Mouse (Mus musculus) forebrain, embryonic 15.5 days (tissue): ENCODE results near the gene Ndufs1. TPM values are rescaled to one million over a fixed set of nuclear protein-coding genes. Genes with fewer than 3 reads are reported as not detected.
"Not testable (repeated sequence)": the region's sequence is repeated elsewhere in the genome, so short reads cannot be mapped to it uniquely, and the experiment has no call there.

Experiments
- ATAC-seq: fragments of 200-750 bp; cut with Nextera tagmentation; replicated peaks from 2 replicates; pipeline ENCODE4 v1.8.0; 2017; ENCODE audit warnings: mild to moderate bottlenecking, moderate TSS enrichment, moderate library complexity
- H3K27ac ChIP-seq: fragments of 300-500 bp; sonication (generic); replicated peaks from 2 replicates; pipeline ENCODE4 v1.5.1; 2015; ENCODE audit warnings: mild to moderate bottlenecking, inconsistent platforms
- H3K27me3 ChIP-seq: fragments of 300-500 bp; sonication (generic); 2 replicates; pipeline ENCODE4 v1.6.1; 2015; ENCODE audit warnings: inconsistent platforms
- H3K36me3 ChIP-seq: fragments of 300-500 bp; sonication (generic); 2 replicates; pipeline ENCODE4 v1.6.1; 2015; ENCODE audit warnings: mild to moderate bottlenecking, inconsistent platforms
- H3K4me1 ChIP-seq: fragments of 300-500 bp; sonication (generic); 2 replicates; pipeline ENCODE4 v1.6.1; 2015; ENCODE audit warnings: inconsistent platforms
- H3K4me2 ChIP-seq: fragments of 300-500 bp; sonication (generic); replicated peaks from 2 replicates; pipeline ENCODE4 v1.6.1; 2015; ENCODE audit warnings: mild to moderate bottlenecking, inconsistent platforms
- H3K4me3 ChIP-seq: fragments of 300-500 bp; sonication (generic); 2 replicates; pipeline ENCODE4 v1.5.1; 2015; ENCODE audit warnings: mild to moderate bottlenecking, inconsistent platforms
- H3K9ac ChIP-seq: fragments of 300-500 bp; sonication (generic); replicated peaks from 2 replicates; pipeline ENCODE4 v1.6.1; 2015; ENCODE audit warnings: mild to moderate bottlenecking, inconsistent platforms
- H3K9me3 ChIP-seq: fragments of 300-500 bp; sonication (generic); 2 replicates; pipeline ENCODE4 v1.6.1; 2016; ENCODE audit warnings: inconsistent platforms
- WGBS: fragments of 180-500 bp; shearing (Covaris S2); methylation state at CpG from one replicate; pipeline ENCODE4 v1.1.7; 2015; ENCODE audit warnings: mixed read lengths; 5-methylcytosine and 5-hydroxymethylcytosine counted together
- polyA plus RNA-seq: library from polyadenylated mRNA; unstranded; fragments of >200 nt; fragmentation: Nextera tagmentation; extraction: Ambion mirVana; gene quantifications from 2 replicates; pipeline ENCODE4 v1.2.1, GENCODE M21; 2015

Gene Ndufs1
- polyA plus RNA-seq, 1 experiment from 2014 or later: 116 TPM

DNA sequence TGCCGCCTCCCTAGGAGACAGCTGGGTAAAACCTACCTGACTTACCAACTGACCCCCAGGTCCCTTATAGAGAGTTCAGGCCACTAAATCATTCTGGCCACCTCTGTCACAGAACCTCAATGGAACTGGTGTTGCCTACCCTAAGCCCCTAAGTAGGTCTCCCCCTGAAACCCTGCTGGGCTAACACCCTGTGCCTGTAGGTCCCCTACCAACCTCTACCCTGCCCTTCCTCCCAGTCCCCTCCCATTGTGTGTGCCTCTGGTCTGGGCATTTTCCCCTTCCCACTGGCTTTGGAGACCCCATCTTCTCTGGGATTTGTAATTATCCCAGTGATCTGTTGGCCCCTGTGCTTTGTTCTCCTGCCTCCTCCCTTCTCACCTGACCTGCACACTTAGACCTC lies 26.8 kb upstream of the Ndufs1 start:
- Histone ChIP-seq H3K36me3 (no peaks in the 10 kb centered on the region), H3K4me2 (no peak overlapping the region), H3K27me3 (no peaks in the 10 kb centered on the region), H3K9me3 (no peaks in the 10 kb centered on the region), H3K4me1 (peaks cover 17% of the 10 kb centered on the region), H3K27ac (peak overlapping the region; percentile 61), H3K4me3 (no peak overlapping the region), H3K9ac (no peak overlapping the region)
- WGBS: 62% methylated on average over 1 of the region's 1 CpGs
- ATAC-seq: peak; percentile 60; the same call in 1 of the 2 replicates

DNA sequence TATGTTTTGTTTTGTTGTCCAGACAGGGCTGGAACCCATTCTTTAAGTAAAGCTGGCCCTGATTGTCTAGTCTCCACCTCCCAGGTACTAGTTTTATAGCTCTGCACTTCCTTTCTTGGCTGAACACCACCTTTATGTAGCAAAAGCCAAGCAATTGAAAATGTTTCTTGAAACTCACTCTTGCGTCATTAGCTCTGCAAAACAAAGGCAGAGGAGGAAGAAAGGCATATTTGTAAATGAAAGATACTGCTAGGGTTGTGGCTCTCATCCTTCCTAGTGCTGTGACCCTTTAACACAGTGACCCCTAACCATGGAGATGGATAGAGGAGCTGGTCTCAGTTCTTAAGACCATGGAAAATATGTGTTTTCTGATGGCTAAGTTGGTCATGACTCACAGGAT lies 25.0 kb upstream of the Ndufs1 start:
- H3K9ac ChIP-seq: no peak overlapping the region
- H3K4me1 ChIP-seq: peaks cover 17% of the 10 kb centered on the region
- no peak for ATAC-seq
- H3K4me2 ChIP-seq: no peak overlapping the region
- H3K9me3 ChIP-seq: no peaks in the 10 kb centered on the region
- 80% methylated on average over 1 of the region's 1 CpGs for WGBS
- H3K4me3 ChIP-seq: no peak overlapping the region
- no peaks in the 10 kb centered on the region for H3K27me3 ChIP-seq
- H3K27ac ChIP-seq: no peak overlapping the region
- no peaks in the 10 kb centered on the region for H3K36me3 ChIP-seq

DNA sequence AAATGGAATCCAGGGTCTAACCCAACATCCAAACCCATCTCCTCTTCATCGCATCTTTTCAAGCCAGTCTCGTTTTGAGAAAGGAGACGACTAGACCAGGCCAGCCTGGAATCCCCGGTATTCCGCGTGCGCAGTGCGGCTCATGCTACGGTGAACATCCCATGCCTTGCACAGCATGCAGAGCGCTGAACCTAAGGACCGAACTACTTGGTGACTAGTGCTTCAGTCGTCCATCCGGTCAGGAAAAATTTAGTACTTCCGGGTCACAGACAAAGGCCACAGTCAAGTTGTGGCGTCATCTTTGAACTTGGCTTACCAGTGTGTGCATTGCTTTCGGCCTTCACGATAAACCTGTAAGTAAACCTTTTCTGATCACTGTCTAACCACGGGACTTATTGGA lies 23.7 kb upstream of the Ndufs1 start:
- no peaks in the 10 kb centered on the region for H3K9me3 ChIP-seq
- no peak for ATAC-seq
- 98% methylated on average over 18 of the region's 18 CpGs for WGBS

DNA sequence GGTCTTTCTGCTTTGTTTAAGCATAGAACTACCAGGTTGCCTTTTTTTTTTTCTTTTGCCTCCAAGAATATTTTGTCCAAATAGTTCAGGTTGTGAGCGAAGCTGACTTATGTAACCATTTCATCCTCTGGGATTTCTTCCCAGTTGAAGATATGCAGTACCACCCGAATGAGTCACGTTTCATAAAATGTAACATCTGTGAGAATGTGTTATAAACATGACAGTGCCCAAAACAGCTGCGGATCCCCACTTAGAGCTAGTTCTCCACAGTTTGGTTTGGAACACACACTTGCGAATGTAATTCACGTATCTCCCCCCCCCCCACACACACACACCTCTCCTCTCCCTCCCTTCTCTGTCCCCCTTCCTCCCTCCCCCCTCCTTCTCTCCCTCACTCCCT lies 22.8 kb upstream of the Ndufs1 start:
- WGBS: 94% methylated on average over 6 of the region's 6 CpGs
- ATAC-seq: no peak
- H3K9ac ChIP-seq: no peak overlapping the region

More for the DNA sequence above, 23.7 kb upstream of the Ndufs1 start:
- H3K4me2 ChIP-seq: no peak overlapping the region
- H3K4me1 ChIP-seq: peaks cover 17% of the 10 kb centered on the region
- H3K36me3 ChIP-seq: no peaks in the 10 kb centered on the region
- H3K27ac ChIP-seq: no peak overlapping the region
- no peak overlapping the region for H3K4me3 ChIP-seq
- no peaks in the 10 kb centered on the region for H3K27me3 ChIP-seq
- H3K9ac ChIP-seq: no peak overlapping the region

DNA sequence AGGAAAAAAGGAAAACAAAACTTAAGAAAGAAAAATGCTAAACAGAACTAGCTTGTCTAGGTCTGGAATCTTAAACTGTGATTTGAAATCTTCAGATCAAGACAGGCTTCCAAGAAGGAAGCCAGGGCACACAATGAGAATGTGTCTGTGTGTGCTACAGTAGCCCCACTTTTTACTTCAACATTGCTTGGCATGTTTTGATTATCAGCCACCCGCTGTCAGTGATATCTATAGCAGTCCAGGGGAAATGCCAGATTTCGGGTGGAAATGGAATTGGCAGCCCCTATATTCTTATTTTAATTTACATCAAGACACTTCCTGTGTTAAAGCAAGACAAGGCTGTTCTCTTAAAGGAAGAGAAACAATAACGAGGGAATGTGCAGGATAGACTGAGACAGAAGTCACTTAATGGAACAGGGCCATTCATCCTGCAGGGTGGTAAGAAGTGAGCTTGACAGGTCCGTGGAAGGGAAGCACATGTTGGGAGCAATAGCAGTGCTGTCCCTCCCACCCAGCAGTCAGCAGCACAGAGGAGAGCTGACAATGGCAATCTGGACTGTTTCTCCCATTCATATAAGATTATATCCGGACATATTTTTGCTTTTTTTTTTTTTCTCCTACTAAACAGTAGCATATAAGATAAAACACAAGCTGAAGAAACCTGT lies 19.3 kb upstream of the Ndufs1 start:
- H3K9ac ChIP-seq: no peak overlapping the region
- 0 out of 2 replicates have a peak overlapping the region, but pooled peaks have one; percentile 12 for H3K27ac ChIP-seq
- ATAC-seq: no peak; the same call in 1 of the 2 replicates
- no peak overlapping the region for H3K4me2 ChIP-seq
- no peaks in the 10 kb centered on the region for H3K27me3 ChIP-seq
- no peaks in the 10 kb centered on the region for H3K36me3 ChIP-seq
- no peaks in the 10 kb centered on the region for H3K9me3 ChIP-seq
- no peak overlapping the region for H3K4me3 ChIP-seq
- no peaks in the 10 kb centered on the region; the same call in 1 of the 2 replicates for H3K4me1 ChIP-seq
- 38% methylated on average over 5 of the region's 5 CpGs for WGBS

More for the DNA sequence above, 22.8 kb upstream of the Ndufs1 start:
- H3K4me1 ChIP-seq: peaks cover 14% of the 10 kb centered on the region
- no peaks in the 10 kb centered on the region for H3K9me3 ChIP-seq
- no peak overlapping the region for H3K4me3 ChIP-seq
- no peak overlapping the region for H3K27ac ChIP-seq
- H3K4me2 ChIP-seq: no peak overlapping the region
- no peaks in the 10 kb centered on the region for H3K27me3 ChIP-seq
- no peaks in the 10 kb centered on the region for H3K36me3 ChIP-seq

DNA sequence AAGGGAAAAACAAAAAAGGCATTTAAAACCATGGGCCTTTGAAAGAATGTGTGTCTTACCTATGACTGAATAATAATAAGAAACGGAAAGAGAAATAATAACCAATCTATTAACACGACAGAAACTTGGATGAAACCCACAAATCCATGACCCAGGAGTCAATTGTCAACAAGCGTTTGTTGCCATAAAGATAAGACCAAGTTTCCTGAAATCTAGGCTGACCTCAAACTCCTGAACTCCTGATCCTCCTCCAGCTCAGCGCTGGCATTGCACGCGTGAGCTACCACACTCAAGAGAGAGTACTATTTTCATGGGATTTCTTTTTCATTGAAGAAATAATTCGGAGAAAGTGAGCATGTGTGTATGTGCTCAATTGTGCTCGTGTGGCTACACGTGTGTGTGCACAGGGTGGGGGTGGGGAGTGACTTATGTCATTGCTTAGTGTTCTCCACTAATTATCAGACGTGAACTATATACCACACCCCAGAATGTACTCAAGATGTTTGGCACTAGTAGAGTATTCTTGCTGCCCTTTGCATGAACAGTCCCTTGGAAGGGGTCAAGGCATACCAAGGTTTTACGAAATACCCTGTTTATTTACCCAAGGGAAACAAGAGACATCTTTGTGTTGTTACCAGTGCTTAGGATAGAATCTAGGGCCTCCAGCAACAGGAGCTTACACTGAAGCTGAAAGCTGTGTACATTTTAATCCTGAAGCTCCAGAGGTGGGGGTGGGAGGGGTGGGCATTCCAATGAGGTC lies 15.9 kb upstream of the Ndufs1 start:
- no peaks in the 10 kb centered on the region for H3K27me3 ChIP-seq
- WGBS: 89% methylated on average over 11 of the region's 11 CpGs
- no peak overlapping the region for H3K27ac ChIP-seq
- no peaks in the 10 kb centered on the region for H3K9me3 ChIP-seq
- H3K9ac ChIP-seq: no peak overlapping the region
- H3K4me1 ChIP-seq: no peaks in the 10 kb centered on the region; the same call in 1 of the 2 replicates
- ATAC-seq: no peak
- H3K36me3 ChIP-seq: no peaks in the 10 kb centered on the region
- H3K4me3 ChIP-seq: no peak overlapping the region
- H3K4me2 ChIP-seq: no peak overlapping the region

DNA sequence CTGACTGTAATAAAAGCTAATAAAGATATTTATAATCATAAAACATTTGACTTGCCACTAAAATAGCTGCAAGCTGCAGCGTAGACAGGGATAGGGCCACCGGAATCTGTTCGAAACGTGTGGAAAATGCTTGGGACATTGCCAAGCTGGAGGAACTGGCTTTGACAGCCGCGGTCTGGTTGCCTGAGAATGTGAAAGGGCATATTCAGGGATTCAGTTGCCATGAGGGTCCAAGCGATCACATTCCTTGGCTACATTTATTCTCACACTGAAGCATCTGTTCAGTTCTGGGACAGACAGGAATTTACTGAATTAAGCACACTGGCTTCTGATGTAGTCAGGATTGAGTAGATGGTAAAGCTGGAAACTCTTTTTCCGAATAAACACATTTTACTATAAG lies 14.2 kb upstream of the Ndufs1 start:
- H3K36me3 ChIP-seq: no peaks in the 10 kb centered on the region
- H3K27ac ChIP-seq: no peak overlapping the region
- H3K4me3 ChIP-seq: no peak overlapping the region
- no peaks in the 10 kb centered on the region for H3K9me3 ChIP-seq
- H3K9ac ChIP-seq: no peak overlapping the region
- no peaks in the 10 kb centered on the region for H3K27me3 ChIP-seq
- 52% methylated on average over 8 of the region's 8 CpGs for WGBS
- H3K4me2 ChIP-seq: no peak overlapping the region
- ATAC-seq: no peak; the same call in 1 of the 2 replicates
- no peaks in the 10 kb centered on the region; the same call in 1 of the 2 replicates for H3K4me1 ChIP-seq

DNA sequence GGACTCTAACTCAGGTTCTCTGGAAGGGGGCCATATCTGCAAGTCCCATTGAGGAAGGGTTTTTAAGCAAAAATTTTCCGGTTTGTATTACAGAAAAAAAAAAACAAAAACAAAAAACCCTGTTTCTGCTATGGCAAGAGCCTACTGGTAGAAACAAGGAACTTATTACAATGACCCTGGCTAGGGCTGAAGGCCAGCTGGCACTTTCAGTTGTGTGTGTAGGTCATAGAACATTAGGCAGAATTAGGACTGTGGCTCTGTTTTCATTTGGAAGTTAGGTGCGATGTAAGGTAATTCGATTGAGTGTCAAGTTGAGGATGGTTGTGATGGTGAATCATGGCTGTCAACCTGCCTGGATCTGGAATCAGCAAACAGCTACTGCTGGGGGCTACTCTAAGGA lies 11.9 kb upstream of the Ndufs1 start:
- no peak for ATAC-seq
- H3K4me2 ChIP-seq: no peak overlapping the region
- H3K27ac ChIP-seq: no peak overlapping the region
- no peak overlapping the region for H3K4me3 ChIP-seq
- WGBS: 91% methylated on average over 3 of the region's 3 CpGs
- H3K36me3 ChIP-seq: no peaks in the 10 kb centered on the region
- H3K27me3 ChIP-seq: no peaks in the 10 kb centered on the region
- H3K9me3 ChIP-seq: no peaks in the 10 kb centered on the region
- H3K4me1 ChIP-seq: no peaks in the 10 kb centered on the region; the same call in 1 of the 2 replicates
- H3K9ac ChIP-seq: no peak overlapping the region

DNA sequence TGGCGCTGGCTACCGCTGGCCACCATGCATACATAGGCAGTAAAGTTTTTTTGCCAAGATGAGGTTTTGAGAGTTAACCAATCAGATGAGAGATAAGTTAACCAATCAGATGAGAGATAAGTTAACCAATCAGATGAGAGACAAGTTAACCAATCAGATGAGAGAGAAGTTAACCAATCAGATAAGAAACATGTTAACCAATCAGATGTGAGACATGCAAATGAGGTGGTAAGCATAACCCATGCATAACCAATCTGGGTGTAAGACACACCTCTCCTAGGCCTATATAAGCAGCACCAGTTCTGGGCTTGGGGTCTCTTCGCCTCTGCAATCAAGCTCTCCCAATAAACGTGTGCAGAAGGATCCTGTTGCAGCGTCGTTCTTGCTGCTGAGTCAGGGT lies 8.8 kb upstream of the Ndufs1 start:
- not testable (repeated sequence) for H3K9ac ChIP-seq, H3K27ac ChIP-seq, H3K9me3 ChIP-seq, ATAC-seq, H3K36me3 ChIP-seq, H3K4me3 ChIP-seq, H3K4me1 ChIP-seq, H3K4me2 ChIP-seq, H3K27me3 ChIP-seq
- WGBS: 98% methylated on average over 6 of the region's 6 CpGs

DNA sequence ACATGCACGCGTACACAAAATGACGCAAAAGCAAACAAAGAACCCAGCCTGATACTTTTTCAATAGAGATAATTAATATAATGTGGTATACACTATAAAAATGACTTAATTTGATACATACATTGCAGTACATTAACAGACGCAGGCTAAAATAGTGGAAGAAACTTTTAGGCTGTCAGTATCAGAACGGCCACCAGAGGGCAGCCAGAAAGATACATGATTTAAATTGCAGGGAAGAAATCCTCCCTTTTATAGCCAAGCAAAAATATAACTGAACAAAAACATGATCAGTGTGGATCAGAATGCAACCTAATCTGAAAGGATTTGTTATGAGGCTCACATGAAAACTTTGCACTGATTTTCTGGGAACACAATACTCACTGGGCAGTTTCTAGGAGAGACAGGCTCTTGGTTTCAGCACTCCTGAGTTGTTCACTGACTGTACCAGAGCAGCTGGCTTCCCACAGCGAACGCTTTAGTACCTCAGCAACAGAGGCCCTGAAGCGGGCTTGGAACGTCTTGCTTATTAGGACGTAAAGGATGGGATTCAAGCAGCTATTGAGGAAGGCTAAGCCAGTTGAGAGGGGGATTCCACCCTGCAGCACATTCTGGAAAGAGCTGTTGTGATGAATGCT lies 6.1 kb upstream of the Ndufs1 start:
- 58% methylated on average over 10 of the region's 10 CpGs for WGBS
- H3K4me3 ChIP-seq: no peak overlapping the region
- no peaks in the 10 kb centered on the region for H3K9me3 ChIP-seq
- H3K27ac ChIP-seq: peak overlapping the region; percentile 36; the same call in 1 of the 2 replicates
- no peak overlapping the region for H3K4me2 ChIP-seq
- peaks cover 20% of the 10 kb centered on the region for H3K36me3 ChIP-seq
- no peak for ATAC-seq
- no peaks in the 10 kb centered on the region for H3K27me3 ChIP-seq
- peaks cover 15% of the 10 kb centered on the region for H3K4me1 ChIP-seq
- H3K9ac ChIP-seq: no peak overlapping the region

DNA sequence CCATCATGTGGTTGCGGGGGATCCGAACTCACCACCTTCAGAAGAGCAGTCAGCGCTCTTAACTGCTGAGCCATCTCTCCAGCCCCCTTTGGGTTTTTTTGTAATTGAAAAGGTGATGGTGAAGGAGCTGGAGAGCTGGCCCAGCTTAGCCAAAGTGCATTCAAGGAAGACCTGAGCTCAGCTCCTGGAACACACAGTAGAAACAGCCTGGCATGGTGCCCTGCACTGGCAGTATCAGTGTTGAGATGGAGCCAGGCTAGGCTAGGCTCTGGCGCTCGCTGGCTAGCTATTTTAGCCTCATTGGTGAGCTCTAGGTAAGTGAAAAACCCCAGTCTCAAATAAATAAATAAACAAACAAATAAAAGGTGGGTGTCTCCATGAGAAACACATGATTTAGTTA lies 5.6 kb upstream of the Ndufs1 start:
- H3K4me3 ChIP-seq: no peak overlapping the region
- H3K9ac ChIP-seq: no peak overlapping the region
- peak; percentile 41; the same call in 1 of the 2 replicates for ATAC-seq
- H3K9me3 ChIP-seq: no peaks in the 10 kb centered on the region
- no peak overlapping the region for H3K27ac ChIP-seq
- peaks cover 19% of the 10 kb centered on the region for H3K4me1 ChIP-seq
- 79% methylated on average over 5 of the region's 5 CpGs for WGBS
- H3K36me3 ChIP-seq: peaks cover 20% of the 10 kb centered on the region
- no peak overlapping the region for H3K4me2 ChIP-seq
- H3K27me3 ChIP-seq: no peaks in the 10 kb centered on the region

DNA sequence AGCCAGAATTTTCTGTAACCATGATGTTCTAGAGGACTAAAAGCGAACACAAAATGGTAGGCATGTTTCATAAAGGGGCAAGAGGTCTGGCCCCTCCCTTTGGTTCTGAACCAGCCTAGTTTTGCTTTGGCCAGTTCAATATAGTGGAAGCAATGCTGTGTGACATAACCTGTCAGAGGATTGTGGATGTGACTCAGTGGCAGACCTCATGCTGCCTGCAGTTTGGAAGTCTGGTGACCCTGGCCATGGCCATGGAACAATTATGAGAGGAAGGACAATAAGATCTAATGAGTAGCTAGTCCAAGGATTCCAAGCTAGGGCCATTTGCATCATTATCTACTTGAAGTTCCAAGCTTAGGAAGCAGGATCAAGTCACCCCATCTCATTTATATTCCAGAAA lies 4.8 kb upstream of the Ndufs1 start:
- H3K9ac ChIP-seq: no peak overlapping the region
- peak overlapping the region; percentile 51 for H3K27ac ChIP-seq
- H3K4me2 ChIP-seq: no peak overlapping the region
- no peaks in the 10 kb centered on the region for H3K9me3 ChIP-seq
- ATAC-seq: peak; percentile 17; the same call in 1 of the 2 replicates
- no peaks in the 10 kb centered on the region for H3K27me3 ChIP-seq
- H3K4me1 ChIP-seq: peaks cover 19% of the 10 kb centered on the region
- no peak overlapping the region for H3K4me3 ChIP-seq
- peaks cover 20% of the 10 kb centered on the region for H3K36me3 ChIP-seq
- 95% methylated on average over 1 of the region's 1 CpGs for WGBS
